Mouse (Mus musculus) megakaryocyte, embryonic 14.5 days (primary cell): Measurements from ENCODE around the gene Vamp2.

Experiments used
- FLI1 ChIP-seq: IDR thresholded peaks from 2 replicates; pipeline ENCODE4 v1.6.1; 2012; ENCODE audit warnings: low read length, inconsistent platforms, mixed read lengths
- GATA1 ChIP-seq: IDR thresholded peaks from 3 replicates; pipeline ENCODE4 v1.6.1; 2012; ENCODE audit warnings: mixed read lengths, low read length, inconsistent platforms, borderline replicate concordance

DNA sequence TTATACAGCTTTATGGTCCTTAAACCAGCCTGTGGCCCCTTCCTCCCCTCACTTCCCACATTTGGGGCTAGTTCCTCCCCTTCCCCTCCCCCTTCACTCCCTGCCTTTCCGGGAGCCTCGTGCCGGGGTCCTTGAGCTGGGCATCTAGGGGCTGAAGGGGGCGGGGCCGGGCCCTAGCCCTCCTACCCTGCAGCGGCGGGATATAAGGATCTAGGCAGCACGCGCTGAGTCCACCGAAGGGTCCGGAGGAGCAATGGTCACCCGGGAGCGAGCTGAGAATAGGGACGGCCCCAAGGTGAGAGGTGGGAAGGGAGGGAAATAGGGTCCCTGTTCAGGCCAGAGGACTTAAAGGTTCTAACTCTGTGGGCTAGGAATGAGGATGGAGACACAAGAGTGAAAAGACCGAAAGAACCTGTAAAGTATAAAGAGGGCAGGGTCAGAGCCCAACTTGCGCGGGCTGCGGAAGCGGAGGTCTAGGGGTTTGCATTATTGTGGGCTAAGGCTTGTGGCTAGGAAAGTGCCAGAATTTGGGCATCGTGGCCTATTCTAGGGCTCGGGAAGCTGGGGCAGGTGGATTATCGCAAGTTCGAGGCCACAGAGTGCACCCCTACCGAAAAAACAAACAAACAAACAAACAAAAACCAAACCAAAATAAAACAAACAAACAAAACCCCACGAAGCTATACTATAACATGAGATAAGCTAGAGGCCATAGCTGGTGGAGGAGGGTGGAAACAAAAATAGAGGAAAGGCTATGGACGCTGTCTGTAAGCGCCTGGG is 32.1 kb downstream of the Vamp2 start, which contains the start of gene Hes7:
- TF ChIP-seq FLI1: no peak
- TF ChIP-seq GATA1: no peak
